Mouse (Mus musculus) spleen, adult 2 months (tissue): ENCODE measurements around the gene Tmem132d. TPM values are rescaled to one million over a fixed set of nuclear protein-coding genes. Genes with fewer than 3 reads are reported as not detected.
"Not testable (repeated sequence)": the region's sequence is repeated elsewhere in the genome, so short reads cannot be mapped to it uniquely, and the experiment has no call there.

Experiments used
- DNase-seq, 2 experiments: peaks; one replicate each; pipeline versions ENCODE4 v3.0.0 to v3.0.0-alpha.2; 2012 to 2021; ENCODE audit warnings: low spot score in 2 of 2, low read depth in 1 of 2
- H3K27ac ChIP-seq: fragments of 200-500 bp; 2 replicates; pipeline ENCODE4 v1.5.1; 2012; ENCODE audit warnings: low read length, inconsistent platforms; ENCODE audit not compliant: insufficient read depth
- H3K27me3 ChIP-seq: fragments of 200-500 bp; 2 replicates; pipeline ENCODE4 v1.6.1; 2012; ENCODE audit warnings: mild to moderate bottlenecking, moderate library complexity, low read length, inconsistent platforms; ENCODE audit not compliant: control insufficient read depth, insufficient read depth
- H3K36me3 ChIP-seq: fragments of 200-500 bp; 2 replicates; pipeline ENCODE4 v1.6.1; 2012; ENCODE audit warnings: mild to moderate bottlenecking, low read length, inconsistent platforms; ENCODE audit not compliant: control insufficient read depth, insufficient read depth
- H3K4me1 ChIP-seq: fragments of 200-500 bp; 2 replicates; pipeline ENCODE4 v1.6.1; 2011; ENCODE audit warnings: inconsistent platforms; ENCODE audit not compliant: control insufficient read depth, insufficient read depth, insufficient read length
- H3K4me3 ChIP-seq: fragments of 200-500 bp; 2 replicates; pipeline ENCODE4 v1.5.1; 2011; ENCODE audit warnings: mild to moderate bottlenecking, inconsistent platforms; ENCODE audit not compliant: insufficient read depth, insufficient read length; ENCODE audit errors: extremely low read depth
- CTCF ChIP-seq: fragments of 200-500 bp; IDR thresholded peaks from 2 replicates; pipeline ENCODE4 v1.5.1; 2011; ENCODE audit warnings: mild to moderate bottlenecking, inconsistent platforms; ENCODE audit not compliant: insufficient read depth, insufficient read length, insufficient replicate concordance; ENCODE audit errors: extremely low read depth
- POLR2A ChIP-seq: fragments of 200-500 bp; IDR thresholded peaks from 2 replicates; pipeline ENCODE4 v1.6.1; 2011; ENCODE audit warnings: low read depth, low read length, inconsistent platforms
- WGBS: fragments of 180-500 bp; shearing (Covaris S2); methylation state at CpG from one replicate; pipeline ENCODE4 v1.1.7; 2018; 5-methylcytosine and 5-hydroxymethylcytosine counted together
- polyA plus RNA-seq: library from polyadenylated mRNA; depleted of rRNA; stranded (reverse); fragments of >200 nt; gene quantifications from 2 replicates; pipeline ENCODE4 v1.2.3, GENCODE M21; 2012; rRNA removed

Tmem132d gene
- polyA plus RNA-seq, 1 experiment = not detected

GRCm38 (mm10) chr5:127751262-127751975 is 681.5 kb downstream of the Tmem132d start:
- H3K27me3 ChIP-seq = no peaks in the 10 kb centered on the region
- H3K36me3 ChIP-seq = no peaks in the 10 kb centered on the region
- 44% methylated on average over 20 of the region's 20 CpGs for WGBS
- no peak overlapping the region for H3K4me3 ChIP-seq
- no peak for DNase-seq
- TF ChIP-seq CTCF (no peak), POLR2A (no peak)
- H3K27ac ChIP-seq = no peak overlapping the region
- H3K4me1 ChIP-seq = no peaks in the 10 kb centered on the region

GRCm38 (mm10) chr5:127749540-127749939 is 683.3 kb downstream of the Tmem132d start:
- not testable (repeated sequence) for DNase-seq, H3K27me3 ChIP-seq, H3K4me1 ChIP-seq, H3K4me3 ChIP-seq, H3K27ac ChIP-seq, H3K36me3 ChIP-seq
- 93% methylated on average over 3 of the region's 3 CpGs for WGBS

- H3K27ac ChIP-seq = no peak overlapping the region
- WGBS = 91% methylated on average over 16 of the region's 16 CpGs
- TF ChIP-seq CTCF (no peak), POLR2A (no peak)
- H3K27me3 ChIP-seq = no peaks in the 10 kb centered on the region
- no peaks in the 10 kb centered on the region for H3K4me1 ChIP-seq
- DNase-seq = no peak
- no peak overlapping the region for H3K4me3 ChIP-seq
- H3K36me3 ChIP-seq = no peaks in the 10 kb centered on the region
Measured at GRCm38 (mm10) chr5:127741331-127741730, 691.5 kb downstream of the Tmem132d start.

Other genes starting within 250 kb of the Tmem132d start
- gene Fzd10, start 167.8 kb upstream of the Tmem132d start, polyA plus RNA-seq = 0.15 and 0.33 TPM in 2 replicates